Mouse (Mus musculus): ENCODE data around the gene Trim16. TPM values are rescaled to one million over a fixed set of nuclear protein-coding genes. Genes with fewer than 3 reads are reported as not detected.

The Trim16 gene
- polyA plus RNA-seq, 1 experiment from 2014 or later: 3.9 TPM

DNA sequence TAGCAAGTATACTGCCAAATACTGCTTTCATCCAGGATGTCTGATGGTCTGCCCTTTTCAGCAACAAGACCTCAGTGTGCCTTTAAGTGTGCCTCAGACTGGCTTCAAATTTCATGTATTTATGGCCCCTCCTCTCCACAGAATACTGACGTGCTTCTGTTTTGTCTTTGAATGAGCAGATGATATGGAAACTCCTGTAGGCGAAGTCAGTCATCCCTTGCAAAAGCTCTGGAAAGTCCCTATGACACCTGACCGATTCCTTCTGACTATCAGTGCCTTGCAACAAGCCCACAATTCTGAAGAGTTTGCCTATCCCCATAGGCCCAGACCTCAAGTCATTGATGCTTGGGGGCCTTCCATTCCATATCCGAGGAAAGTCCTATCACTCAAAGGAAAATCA is 56.4 kb downstream of the Trim16 start:
- no peak overlapping the region for H3K4me3 ChIP-seq
- no peaks in the 10 kb centered on the region for H3K9me3 ChIP-seq
- no peak overlapping the region for H3K4me2 ChIP-seq (replicated peaks)
- H3K36me3 ChIP-seq: no peaks in the 10 kb centered on the region
- WGBS: 92% methylated on average over 4 of the region's 4 CpGs
- peaks cover 11% of the 10 kb centered on the region; the same call in 1 of the 2 replicates for H3K4me1 ChIP-seq
- ATAC-seq (replicated peaks): no peak
- no peak overlapping the region for H3K9ac ChIP-seq (replicated peaks)
- H3K27me3 ChIP-seq: no peaks in the 10 kb centered on the region
- no peak overlapping the region for H3K27ac ChIP-seq (replicated peaks)

DNA sequence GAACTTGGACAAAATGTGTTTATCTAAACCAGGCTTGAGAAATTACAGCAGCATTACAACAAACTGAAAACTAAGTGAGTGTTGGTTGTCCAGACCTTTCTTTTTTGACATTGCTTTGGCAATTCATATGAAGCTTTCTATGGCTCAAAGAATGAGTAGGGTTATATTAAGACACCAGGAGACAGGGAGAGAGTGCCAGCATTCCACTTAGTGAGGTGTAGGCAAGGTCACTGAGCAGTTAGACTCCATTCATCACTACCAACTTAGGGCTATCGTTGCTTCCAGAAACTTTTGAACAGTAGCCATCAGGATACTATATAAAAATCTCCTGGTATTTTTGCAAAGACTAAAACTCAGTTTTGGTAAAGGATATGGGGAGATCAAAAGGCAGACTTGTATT is 57.4 kb downstream of the Trim16 start:
- no peaks in the 10 kb centered on the region for H3K9me3 ChIP-seq
- H3K4me1 ChIP-seq: peaks cover 11% of the 10 kb centered on the region; the same call in 1 of the 2 replicates
- no peak for ATAC-seq (replicated peaks)
- no peaks in the 10 kb centered on the region for H3K27me3 ChIP-seq
- no peaks in the 10 kb centered on the region for H3K36me3 ChIP-seq
- no peak overlapping the region for H3K4me3 ChIP-seq
- H3K4me2 ChIP-seq (replicated peaks): no peak overlapping the region
- no peak overlapping the region for H3K27ac ChIP-seq (replicated peaks)
- WGBS: 79% methylated on average over 1 of the region's 1 CpGs
- no peak overlapping the region for H3K9ac ChIP-seq (replicated peaks)

DNA sequence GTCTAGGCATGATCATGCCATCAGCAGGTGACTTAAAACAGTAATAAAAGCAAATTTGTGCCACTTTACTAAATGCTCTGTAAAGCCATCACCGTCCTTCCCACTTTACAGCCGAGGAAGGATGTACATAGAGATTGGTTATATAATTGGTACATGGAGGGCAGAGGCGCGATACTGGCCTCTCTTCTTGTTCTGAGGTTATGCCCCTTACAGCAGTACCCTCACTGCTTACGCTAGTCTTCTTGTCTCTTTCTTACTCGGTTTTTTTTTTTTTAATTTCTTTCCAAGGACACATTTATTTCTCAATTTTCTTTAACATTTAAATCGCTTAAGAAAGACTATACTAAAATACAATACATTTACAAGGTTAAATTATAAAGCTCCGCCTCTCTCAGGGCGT is 58.7 kb downstream of the Trim16 start:
- peak overlapping the region; percentile 70 for H3K4me2 ChIP-seq (replicated peaks)
- H3K4me3 ChIP-seq: peak overlapping the region; percentile 79
- ATAC-seq (replicated peaks): peak; percentile 41
- H3K9ac ChIP-seq (replicated peaks): peak overlapping the region; percentile 80; the same call in 1 of the 2 replicates
- 31% methylated on average over 9 of the region's 9 CpGs for WGBS
- H3K4me1 ChIP-seq: peaks cover 11% of the 10 kb centered on the region; the same call in 1 of the 2 replicates
- peaks cover 3% of the 10 kb centered on the region; the same call in 1 of the 2 replicates for H3K36me3 ChIP-seq
- no peak overlapping the region; the same call in 1 of the 2 replicates for H3K27ac ChIP-seq (replicated peaks)
- H3K9me3 ChIP-seq: no peaks in the 10 kb centered on the region
- H3K27me3 ChIP-seq: no peaks in the 10 kb centered on the region

DNA sequence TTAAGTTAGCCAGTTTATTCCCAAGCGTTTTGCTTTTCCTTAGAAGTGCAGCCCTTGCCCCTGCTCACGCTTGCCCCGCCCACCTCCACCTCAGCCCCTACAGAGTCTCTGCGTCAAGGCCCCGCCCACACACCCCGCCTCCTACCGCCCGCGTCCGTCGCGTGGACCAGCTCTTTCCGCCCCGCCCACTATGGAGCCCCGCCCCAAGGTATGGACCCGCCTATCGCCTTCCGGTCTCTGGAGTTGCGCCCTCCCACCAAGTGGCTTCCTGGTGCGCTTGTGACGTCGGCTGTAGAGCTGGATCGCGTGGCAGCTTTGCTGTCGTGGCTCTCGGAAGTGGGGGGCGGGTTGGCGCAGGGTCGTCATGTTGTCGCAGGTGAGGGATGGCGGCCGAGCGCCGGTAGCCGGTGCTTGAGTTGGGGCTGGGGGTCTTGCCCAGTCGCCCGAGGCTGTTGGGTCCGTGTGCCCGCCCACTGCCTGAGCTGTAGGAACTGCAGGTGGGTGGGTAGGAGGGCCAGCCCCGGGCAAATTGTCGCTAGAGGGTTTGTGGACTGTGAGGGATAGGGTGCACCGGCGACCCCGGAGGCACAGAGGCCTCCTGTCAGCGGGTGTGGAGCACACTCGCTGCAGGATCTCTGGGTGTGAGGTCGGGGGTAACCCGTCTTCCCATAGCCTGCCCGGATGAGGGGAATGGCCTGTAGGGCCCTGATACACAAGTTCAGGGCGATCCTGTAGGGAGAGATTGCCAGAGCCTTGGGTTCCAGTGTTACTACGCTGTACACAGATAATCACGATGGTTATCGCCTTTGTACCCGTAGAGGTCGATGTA is 59.4 kb downstream of the Trim16 start, which contains the start of gene Tvp23b:
Tvp23b (plus strand) TSS at position 236 of the 829 bp plus-strand sequence.
- peak within 1 kb of the TSS; percentile 80 for H3K9ac ChIP-seq (replicated peaks)
- H3K4me1 ChIP-seq: peaks cover 11% of the 10 kb centered on the region; the same call in 1 of the 2 replicates
- no peaks in the 10 kb centered on the region for H3K27me3 ChIP-seq
- no peaks in the 10 kb centered on the region for H3K9me3 ChIP-seq
- H3K36me3 ChIP-seq: peaks cover 3% of the 10 kb centered on the region; the same call in 1 of the 2 replicates
- H3K27ac ChIP-seq (replicated peaks): peak within 1 kb of the TSS; percentile 84
- ATAC-seq (replicated peaks): peak; percentile 97
- 2% methylated on average over 55 of the region's 55 CpGs for WGBS
- H3K4me2 ChIP-seq (replicated peaks): peak within 1 kb of the TSS; percentile 70
- peak within 1 kb of the TSS; percentile 79 for H3K4me3 ChIP-seq

DNA sequence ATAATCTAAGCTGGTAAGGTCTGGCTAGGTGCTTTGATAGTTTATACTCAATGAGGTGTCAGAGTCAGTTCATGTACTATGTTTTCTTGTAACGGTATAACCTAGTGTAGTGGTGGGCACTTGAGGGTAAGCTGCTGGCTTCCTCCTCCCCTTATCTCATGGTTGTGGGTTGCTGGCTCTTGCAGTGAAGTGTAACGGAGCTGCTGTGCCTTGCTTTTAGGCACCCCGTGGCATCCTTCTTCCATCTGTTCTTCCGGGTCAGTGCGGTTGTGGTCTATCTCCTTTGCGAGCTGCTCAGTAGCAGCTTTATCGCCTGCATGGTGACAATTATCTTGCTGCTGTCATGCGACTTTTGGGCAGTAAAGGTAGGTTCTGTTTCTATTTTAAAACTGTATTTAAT is 63.4 kb downstream of the Trim16 start:
- H3K4me3 ChIP-seq: no peak overlapping the region
- H3K9ac ChIP-seq (replicated peaks): no peak overlapping the region
- WGBS: 95% methylated on average over 8 of the region's 8 CpGs
- no peaks in the 10 kb centered on the region for H3K27me3 ChIP-seq
- peaks cover 22% of the 10 kb centered on the region for H3K36me3 ChIP-seq
- no peak overlapping the region for H3K4me2 ChIP-seq (replicated peaks)
- H3K9me3 ChIP-seq: no peaks in the 10 kb centered on the region
- no peak for ATAC-seq (replicated peaks)
- peaks cover 11% of the 10 kb centered on the region; the same call in 1 of the 2 replicates for H3K4me1 ChIP-seq
- no peak overlapping the region for H3K27ac ChIP-seq (replicated peaks)

DNA sequence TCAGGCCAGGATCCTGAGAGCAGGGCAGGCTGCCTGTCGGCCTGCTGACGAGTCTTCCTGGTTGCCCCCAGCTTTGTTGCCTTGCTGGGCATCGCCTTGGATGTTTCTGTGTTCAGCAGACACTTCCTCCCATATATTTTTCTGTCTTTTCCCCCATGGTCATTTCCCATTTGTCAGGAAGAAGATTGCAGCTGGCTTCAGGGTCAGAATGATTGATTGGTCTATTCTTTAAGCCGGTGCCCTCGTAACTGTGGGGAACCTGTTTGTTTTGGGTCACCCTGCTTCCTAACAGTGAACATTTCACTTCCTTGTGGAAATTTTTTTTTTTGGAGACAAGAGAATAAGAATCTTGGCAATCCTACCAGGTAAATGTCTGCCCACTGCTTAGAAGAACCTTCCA is 65.3 kb downstream of the Trim16 start:
- ATAC-seq (replicated peaks): no peak
- no peak overlapping the region for H3K4me3 ChIP-seq
- H3K4me1 ChIP-seq: peaks cover 2% of the 10 kb centered on the region; the same call in 1 of the 2 replicates
- H3K36me3 ChIP-seq: peaks cover 27% of the 10 kb centered on the region
- H3K4me2 ChIP-seq (replicated peaks): no peak overlapping the region
- H3K27me3 ChIP-seq: no peaks in the 10 kb centered on the region
- H3K9ac ChIP-seq (replicated peaks): no peak overlapping the region
- 85% methylated on average over 5 of the region's 5 CpGs for WGBS
- no peak overlapping the region for H3K27ac ChIP-seq (replicated peaks)
- no peaks in the 10 kb centered on the region for H3K9me3 ChIP-seq

DNA sequence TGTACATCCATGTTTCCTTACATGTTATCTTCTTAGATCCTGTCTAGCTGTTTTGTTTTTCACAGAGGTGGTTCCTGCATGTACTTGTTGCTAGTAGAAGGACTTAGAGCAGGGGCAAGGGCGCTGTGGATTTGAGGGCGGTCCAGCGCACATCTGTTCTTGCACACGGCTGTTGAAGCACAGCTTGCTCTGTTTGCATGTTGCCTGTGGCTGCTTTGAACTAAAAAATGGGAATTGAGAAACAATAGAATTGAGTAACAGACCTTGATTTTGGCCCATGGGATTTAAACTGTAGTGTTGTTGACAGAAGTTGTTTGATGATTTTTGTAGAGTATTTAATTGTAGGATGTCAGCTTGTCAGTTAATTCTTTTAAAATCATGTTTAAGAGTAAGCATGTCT is 70.8 kb downstream of the Trim16 start:
- no peak overlapping the region for H3K9ac ChIP-seq (replicated peaks)
- H3K4me3 ChIP-seq: no peak overlapping the region
- no peak overlapping the region for H3K4me2 ChIP-seq (replicated peaks)
- H3K9me3 ChIP-seq: no peaks in the 10 kb centered on the region
- peaks cover 31% of the 10 kb centered on the region for H3K36me3 ChIP-seq
- no peak overlapping the region for H3K27ac ChIP-seq (replicated peaks)
- H3K27me3 ChIP-seq: no peaks in the 10 kb centered on the region
- WGBS: 87% methylated on average over 4 of the region's 4 CpGs
- no peak for ATAC-seq (replicated peaks)
- H3K4me1 ChIP-seq: no peaks in the 10 kb centered on the region

DNA sequence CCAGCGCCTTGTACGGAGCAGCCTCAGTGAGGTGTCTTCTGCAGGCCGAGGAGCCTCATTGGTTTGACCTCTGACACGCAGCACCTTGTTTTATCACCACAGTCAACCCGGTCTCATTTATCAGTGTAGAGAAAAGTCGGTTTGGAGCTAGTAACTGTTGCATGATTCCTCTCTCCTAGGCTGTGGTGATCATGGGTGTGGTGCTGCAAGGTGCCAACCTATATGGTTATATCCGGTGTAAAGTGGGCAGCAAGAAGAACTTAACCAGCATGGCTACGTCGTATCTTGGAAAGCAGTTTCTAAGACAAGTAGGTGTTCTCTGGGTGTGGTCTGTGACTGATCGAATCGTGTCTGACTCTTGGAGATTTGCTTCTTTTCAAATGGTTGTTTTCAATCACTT is 71.7 kb downstream of the Trim16 start:
- H3K9ac ChIP-seq (replicated peaks): no peak overlapping the region
- H3K4me3 ChIP-seq: no peak overlapping the region
- no peaks in the 10 kb centered on the region for H3K4me1 ChIP-seq
- 96% methylated on average over 11 of the region's 11 CpGs for WGBS
- no peak for ATAC-seq (replicated peaks)
- peaks cover 30% of the 10 kb centered on the region for H3K36me3 ChIP-seq
- no peak overlapping the region for H3K4me2 ChIP-seq (replicated peaks)
- H3K27ac ChIP-seq (replicated peaks): no peak overlapping the region
- no peaks in the 10 kb centered on the region for H3K27me3 ChIP-seq
- no peaks in the 10 kb centered on the region for H3K9me3 ChIP-seq

Other genes with a start within 250 kb of the Trim16 start
- gene Trpv2, start 245.7 kb upstream of the Trim16 start, polyA plus RNA-seq (2015; fragmentation: Nextera tagmentation; extraction: Ambion mirVana): 17.1 and 19.8 TPM in 2 replicates
- 11.1 and 11.3 TPM in 2 replicates for gene Lrrc75a, start 171.7 kb upstream of the Trim16 start, polyA plus RNA-seq (2015; fragmentation: Nextera tagmentation; extraction: Ambion mirVana)
- 26.2 and 30.7 TPM in 2 replicates for gene Mmgt2, start 171.6 kb upstream of the Trim16 start, polyA plus RNA-seq (2015; fragmentation: Nextera tagmentation; extraction: Ambion mirVana)
- 25.5 and 26.0 TPM in 2 replicates for gene Zfp287, start 88.3 kb upstream of the Trim16 start, polyA plus RNA-seq (2015; fragmentation: Nextera tagmentation; extraction: Ambion mirVana)
- gene Gm10428, start 67.1 kb upstream of the Trim16 start, polyA plus RNA-seq (2015; fragmentation: Nextera tagmentation; extraction: Ambion mirVana): not detected in 2 replicates
- 40.1 and 41.8 TPM in 2 replicates for gene Zfp286, start 30.8 kb upstream of the Trim16 start, polyA plus RNA-seq (2015; fragmentation: Nextera tagmentation; extraction: Ambion mirVana)
- gene Fbxw10, start 26.8 kb downstream of the Trim16 start, polyA plus RNA-seq (2015; fragmentation: Nextera tagmentation; extraction: Ambion mirVana): 0.28 and 0.52 TPM in 2 replicates
- 51.3 and 59.1 TPM in 2 replicates for gene Tvp23b, start 59.2 kb downstream of the Trim16 start, polyA plus RNA-seq (2015; fragmentation: Nextera tagmentation; extraction: Ambion mirVana)
- gene Cdrt4, start 131.0 kb downstream of the Trim16 start, polyA plus RNA-seq (2015; fragmentation: Nextera tagmentation; extraction: Ambion mirVana): not detected in 2 replicates
- gene Tekt3, start 241.4 kb downstream of the Trim16 start, polyA plus RNA-seq (2015; fragmentation: Nextera tagmentation; extraction: Ambion mirVana): not detected in 2 replicates